Mouse (Mus musculus) embryonic fibroblast, embryonic 13.5 days (primary cell): ENCODE data around the gene Slc16a10.

ENCODE experiments used
- CTCF ChIP-seq: IDR thresholded peaks from 2 replicates; pipeline ENCODE4 v1.5.1; 2011; ENCODE audit warnings: mild to moderate bottlenecking, control low read depth, low read length, moderate library complexity, borderline replicate concordance; ENCODE audit not compliant: insufficient read depth
- POLR2A ChIP-seq: IDR thresholded peaks from 2 replicates; pipeline ENCODE4 v1.6.1; 2011; ENCODE audit warnings: low read depth, mild to moderate bottlenecking, control low read depth, low read length, moderate library complexity

DNA sequence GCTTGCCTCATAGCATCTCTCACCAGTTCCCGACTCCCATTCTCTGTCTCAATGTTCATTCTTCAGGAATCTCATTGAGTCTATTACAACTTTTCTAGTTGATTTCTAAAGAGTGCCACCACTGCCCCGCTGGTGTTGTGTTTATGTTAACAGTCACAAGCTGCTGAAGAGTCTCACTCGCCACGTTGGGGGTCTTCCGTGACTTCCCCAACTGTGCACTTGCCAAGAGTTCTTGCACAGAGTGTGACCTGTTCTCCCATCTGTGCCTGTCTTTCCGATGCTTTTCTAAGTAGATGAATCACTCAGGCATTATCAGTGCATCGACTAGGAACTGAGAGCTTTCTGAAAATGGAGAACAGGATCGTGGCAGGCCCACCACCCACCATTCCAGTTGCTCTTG, 114.0 kb downstream of the Slc16a10 start:
- TF ChIP-seq POLR2A (no peak), CTCF (no peak)
